Mouse (Mus musculus) embryo, embryonic 9.5 days (tissue): Measurements from ENCODE around the gene Iqcc.

Source experiments
- DNase-seq: peaks from one replicate; pipeline ENCODE4 v3.0.0-alpha.2; 2017; ENCODE audit errors: extremely low spot score

Gene Iqcc

GRCm38 (mm10) chr4:129622120-129622802, 3.4 kb upstream of the Iqcc start:
- no peak for DNase-seq

GRCm38 (mm10) chr4:129621283-129621841, 2.5 kb upstream of the Iqcc start:
- no peak for DNase-seq

- no peak for DNase-seq
These were observed 1.8 kb upstream of the Iqcc start for GRCm38 (mm10) chr4:129620419-129621282.

GRCm38 (mm10) chr4:129618031-129618430, 868 bp downstream of the Iqcc start:
- no peak for DNase-seq

- no peak for DNase-seq
These were observed 1.7 kb downstream of the Iqcc start for GRCm38 (mm10) chr4:129617121-129617641.

- no peak for DNase-seq
These were observed 2.3 kb downstream of the Iqcc start for GRCm38 (mm10) chr4:129616631-129617030.

GRCm38 (mm10) chr4:129615801-129616290, 3.1 kb downstream of the Iqcc start:
- no peak for DNase-seq

GRCm38 (mm10) chr4:129614093-129614492, 4.8 kb downstream of the Iqcc start, which contains the start of gene Dcdc2b:
TSS of gene Dcdc2b (minus strand) at chr4:129614257.
- no peak for DNase-seq

GRCm38 (mm10) chr4:129610472-129610871, 8.4 kb downstream of the Iqcc start:
- DNase-seq = no peak

- no peak for DNase-seq
These were observed 8.9 kb downstream of the Iqcc start for GRCm38 (mm10) chr4:129610026-129610425.

GRCm38 (mm10) chr4:129609139-129609631, 9.7 kb downstream of the Iqcc start:
- no peak for DNase-seq

- peak; percentile 82 for DNase-seq
These were observed 10.4 kb downstream of the Iqcc start for GRCm38 (mm10) chr4:129608426-129609025.

- DNase-seq = peak; percentile 84
These were observed 18.4 kb downstream of the Iqcc start, which contains the start of the genes Eif3i and Tmem234 for GRCm38 (mm10) chr4:129600233-129601158. TSS of gene Eif3i (minus strand) at chr4:129600648. TSS of gene Tmem234 (plus strand) at chr4:129600668.

- DNase-seq = no peak
These were observed 30.0 kb downstream of the Iqcc start for GRCm38 (mm10) chr4:129588865-129589264.

- no peak for DNase-seq
These were observed 32.0 kb downstream of the Iqcc start for GRCm38 (mm10) chr4:129586943-129587342.

- no peak for DNase-seq
These were observed 33.1 kb downstream of the Iqcc start for GRCm38 (mm10) chr4:129585773-129586172.

- DNase-seq = peak; percentile 87
These were observed 33.9 kb downstream of the Iqcc start for GRCm38 (mm10) chr4:129584884-129585608.

GRCm38 (mm10) chr4:129584370-129584769, 34.5 kb downstream of the Iqcc start:
- DNase-seq = no peak

- DNase-seq = no peak
These were observed 36.6 kb downstream of the Iqcc start for GRCm38 (mm10) chr4:129582251-129582650.

- no peak for DNase-seq
These were observed 38.6 kb downstream of the Iqcc start for GRCm38 (mm10) chr4:129580347-129580746.
